Mouse (Mus musculus) myocyte (in vitro differentiated cells): ENCODE measurements around the gene Nufip1.

ENCODE experiments used
- MAX ChIP-seq: IDR thresholded peaks from one replicate; pipeline ENCODE4 v1.6.1; 2011; ENCODE audit warnings: low read depth, mild to moderate bottlenecking, control low read depth
- POLR2A ChIP-seq: IDR thresholded peaks from one replicate; pipeline ENCODE4 v1.6.1; 2011; ENCODE audit warnings: low read depth, mild to moderate bottlenecking, control low read depth, moderate library complexity; ENCODE audit not compliant: insufficient read length
- TCF3 ChIP-seq: IDR thresholded peaks from one replicate; pipeline ENCODE4 v1.6.1; 2011; ENCODE audit warnings: low read depth, control low read depth; ENCODE audit not compliant: insufficient read length
- USF1 ChIP-seq: IDR thresholded peaks from one replicate; pipeline ENCODE4 v1.6.1; 2011; ENCODE audit warnings: low read depth, mild to moderate bottlenecking, control low read depth, moderate library complexity

DNA sequence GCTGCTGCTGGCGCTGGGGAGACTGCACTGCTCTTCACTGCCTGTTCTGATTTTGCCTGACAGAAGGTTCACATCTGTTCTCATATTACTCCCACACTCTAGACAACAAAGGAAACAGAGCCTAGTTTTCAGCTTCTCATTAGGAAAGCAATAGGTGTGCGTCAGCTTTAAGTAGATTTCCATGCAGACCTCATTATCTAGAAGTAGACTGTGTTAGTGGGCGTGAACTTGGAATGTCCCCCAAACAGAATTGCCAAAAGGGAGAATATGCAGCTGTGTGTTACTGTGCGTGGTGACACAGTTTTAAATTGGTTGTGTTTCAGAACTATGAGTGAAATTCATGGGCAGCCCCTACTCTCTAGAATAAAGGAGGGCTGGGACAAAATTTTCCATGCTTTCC, 9.8 kb downstream of the Nufip1 start:
- no peak for TF ChIP-seq POLR2A
- no peak for TF ChIP-seq TCF3
- TF ChIP-seq MAX, result no peak
- TF ChIP-seq USF1, result no peak
